Mouse (Mus musculus) hindbrain, postnatal 0 days (tissue): ENCODE results near the gene Camkk2. TPM values are rescaled to one million over a fixed set of nuclear protein-coding genes. Genes with fewer than 3 reads are reported as not detected.
A peak's percentile ranks its signal among the peaks of the same experiment; 100 is the strongest.

Experiments used
- ATAC-seq: fragments of 200-750 bp; cut with Nextera tagmentation; 2 replicates; pipeline ENCODE4 v1.8.0; 2017; ENCODE audit warnings: mild to moderate bottlenecking, moderate TSS enrichment, moderate library complexity
- DNase-seq: peaks from one replicate; pipeline ENCODE4 v3.0.0-alpha.2; 2015; ENCODE audit warnings: low spot score
- H3K27ac ChIP-seq: fragments of 300-500 bp; sonication (generic); 2 replicates; pipeline ENCODE4 v1.5.1; 2014; ENCODE audit warnings: mild to moderate bottlenecking
- H3K27me3 ChIP-seq: fragments of 300-500 bp; sonication (generic); 2 replicates; pipeline ENCODE4 v1.6.1; 2014; ENCODE audit warnings: low read length, mixed read lengths; ENCODE audit not compliant: insufficient read depth
- H3K36me3 ChIP-seq: fragments of 300-500 bp; sonication (generic); 2 replicates; pipeline ENCODE4 v1.6.1; 2014; ENCODE audit warnings: low read length, mixed read lengths; ENCODE audit not compliant: insufficient read depth
- H3K4me1 ChIP-seq: fragments of 300-500 bp; sonication (generic); 2 replicates; pipeline ENCODE4 v1.6.1; 2014; ENCODE audit warnings: antibody characterized with exemption, low read length, mixed read lengths; ENCODE audit not compliant: insufficient read depth
- H3K4me2 ChIP-seq: fragments of 300-500 bp; sonication (generic); 2 replicates; pipeline ENCODE4 v1.6.1; 2014; ENCODE audit warnings: low read depth, mild to moderate bottlenecking, low read length, moderate library complexity, mixed read lengths
- H3K4me3 ChIP-seq: fragments of 300-500 bp; sonication (generic); 2 replicates; pipeline ENCODE4 v1.5.1; 2014; ENCODE audit warnings: low read length
- H3K9ac ChIP-seq: fragments of 300-500 bp; sonication (generic); replicated peaks from 2 replicates; pipeline ENCODE4 v1.6.1; 2014; ENCODE audit warnings: mild to moderate bottlenecking, low read length, moderate library complexity, mixed read lengths
- H3K9me3 ChIP-seq: fragments of 300-500 bp; sonication (generic); 2 replicates; pipeline ENCODE4 v1.6.1; 2016; ENCODE audit warnings: low read length, mixed read lengths
- CTCF ChIP-seq: IDR thresholded peaks from 2 replicates; pipeline ENCODE4 v1.5.1; 2016; ENCODE audit warnings: antibody characterized with exemption, control low read depth, low read depth
- WGBS: fragments of 180-500 bp; shearing (Covaris S2); extraction: QIAGEN DNeasy Blood & Tissue Kit; methylation state at CpG from one replicate; pipeline ENCODE4 v1.1.7; 2014; 5-methylcytosine and 5-hydroxymethylcytosine counted together
- polyA plus RNA-seq: library from polyadenylated mRNA; unstranded; fragments of >200 nt; fragmentation: Nextera tagmentation; extraction: Ambion mirVana; gene quantifications from 2 replicates; pipeline ENCODE4 v1.2.1, GENCODE M21; 2015
- total RNA-seq: library from RNA; depleted of rRNA; stranded (reverse); fragments of >200 nt; gene quantifications from 2 replicates; pipeline ENCODE4 v1.2.3, GENCODE M21; 2014

Gene Camkk2
- total and polyA plus RNA-seq, 2 experiments from 2014 or later, result 61.8 to 112 TPM

GRCm38 (mm10) chr5:122774743-122775611 lies 4.2 kb downstream of the Camkk2 start:
- no peak for TF ChIP-seq CTCF
- 76% methylated on average over 28 of the region's 28 CpGs for WGBS

GRCm38 (mm10) chr5:122773756-122774155 lies 5.5 kb downstream of the Camkk2 start:
- H3K9me3 ChIP-seq, result no peaks in the 10 kb centered on the region
- no peaks in the 10 kb centered on the region for H3K27me3 ChIP-seq
- no peak overlapping the region for H3K4me3 ChIP-seq
- DNase-seq (no peak), ATAC-seq (no peak)
- TF ChIP-seq CTCF, result no peak
- H3K4me1 ChIP-seq, result no peaks in the 10 kb centered on the region
- H3K4me2 ChIP-seq, result no peak overlapping the region
- H3K9ac ChIP-seq, result no peak overlapping the region
- WGBS, result 77% methylated on average over 11 of the region's 11 CpGs
- no peaks in the 10 kb centered on the region for H3K36me3 ChIP-seq
- no peak overlapping the region for H3K27ac ChIP-seq

More at GRCm38 (mm10) chr5:122774743-122775611, 4.2 kb downstream of the Camkk2 start:
- Histone ChIP-seq H3K4me1 (no peaks in the 10 kb centered on the region), H3K4me2 (no peak overlapping the region), H3K9ac (no peak overlapping the region), H3K36me3 (no peaks in the 10 kb centered on the region), H3K27me3 (no peaks in the 10 kb centered on the region), H3K27ac (no peak overlapping the region), H3K4me3 (no peak overlapping the region), H3K9me3 (no peaks in the 10 kb centered on the region)
- ATAC-seq (no peak), DNase-seq (no peak)

DNA sequence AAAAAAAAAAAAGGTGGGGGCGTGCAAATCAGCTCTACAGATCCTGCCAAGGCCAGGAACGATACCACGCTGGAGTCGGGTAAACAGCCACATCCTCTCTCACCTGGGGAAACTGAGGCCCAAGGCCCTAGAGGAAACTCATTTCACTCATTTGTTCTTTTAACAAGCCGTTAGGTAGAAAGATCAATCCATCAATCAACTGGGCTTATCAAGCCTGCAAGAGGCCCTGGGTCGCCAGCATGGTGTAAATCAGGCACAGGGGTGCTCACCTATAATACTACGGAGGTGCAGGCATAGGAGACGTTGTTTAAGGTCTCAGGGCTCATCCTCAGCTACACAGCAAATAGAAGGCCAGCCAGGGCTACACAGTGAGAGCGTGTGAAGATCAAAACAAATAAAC lies 7.8 kb downstream of the Camkk2 start:
- Histone ChIP-seq H3K27me3 (no peaks in the 10 kb centered on the region), H3K4me1 (no peaks in the 10 kb centered on the region), H3K27ac (0 out of 2 replicates have a peak overlapping the region, but pooled peaks have one; percentile 64), H3K36me3 (no peaks in the 10 kb centered on the region), H3K9me3 (no peaks in the 10 kb centered on the region), H3K4me2 (0 out of 2 replicates have a peak overlapping the region, but pooled peaks have one; percentile 0), H3K4me3 (no peak overlapping the region), H3K9ac (no peak overlapping the region)
- ATAC-seq (no peak), DNase-seq (no peak)
- no peak for TF ChIP-seq CTCF
- 80% methylated on average over 9 of the region's 9 CpGs for WGBS

GRCm38 (mm10) chr5:122770806-122771261 lies 8.4 kb downstream of the Camkk2 start:
- H3K27ac ChIP-seq, result peak overlapping the region; percentile 64
- H3K9ac ChIP-seq, result no peak overlapping the region
- no peak overlapping the region for H3K4me3 ChIP-seq
- 0 out of 2 replicates have a peak overlapping the region, but pooled peaks have one; percentile 0 for H3K4me2 ChIP-seq
- 30% methylated on average over 10 of the region's 10 CpGs for WGBS
- no peaks in the 10 kb centered on the region for H3K4me1 ChIP-seq
- no peaks in the 10 kb centered on the region for H3K36me3 ChIP-seq
- ATAC-seq (peak; percentile 67), DNase-seq (peak; percentile 81)
- H3K9me3 ChIP-seq, result no peaks in the 10 kb centered on the region
- H3K27me3 ChIP-seq, result no peaks in the 10 kb centered on the region
- no peak for TF ChIP-seq CTCF

GRCm38 (mm10) chr5:122770304-122770703 lies 8.9 kb downstream of the Camkk2 start:
- DNase-seq (no peak), ATAC-seq (no peak)
- no peaks in the 10 kb centered on the region for H3K9me3 ChIP-seq
- peak overlapping the region; percentile 64; the same call in 1 of the 2 replicates for H3K27ac ChIP-seq
- 50% methylated on average over 7 of the region's 7 CpGs for WGBS
- H3K9ac ChIP-seq, result no peak overlapping the region
- H3K27me3 ChIP-seq, result no peaks in the 10 kb centered on the region
- TF ChIP-seq CTCF, result no peak
- no peaks in the 10 kb centered on the region for H3K36me3 ChIP-seq
- no peak overlapping the region for H3K4me2 ChIP-seq
- no peak overlapping the region for H3K4me3 ChIP-seq
- H3K4me1 ChIP-seq, result no peaks in the 10 kb centered on the region

DNA sequence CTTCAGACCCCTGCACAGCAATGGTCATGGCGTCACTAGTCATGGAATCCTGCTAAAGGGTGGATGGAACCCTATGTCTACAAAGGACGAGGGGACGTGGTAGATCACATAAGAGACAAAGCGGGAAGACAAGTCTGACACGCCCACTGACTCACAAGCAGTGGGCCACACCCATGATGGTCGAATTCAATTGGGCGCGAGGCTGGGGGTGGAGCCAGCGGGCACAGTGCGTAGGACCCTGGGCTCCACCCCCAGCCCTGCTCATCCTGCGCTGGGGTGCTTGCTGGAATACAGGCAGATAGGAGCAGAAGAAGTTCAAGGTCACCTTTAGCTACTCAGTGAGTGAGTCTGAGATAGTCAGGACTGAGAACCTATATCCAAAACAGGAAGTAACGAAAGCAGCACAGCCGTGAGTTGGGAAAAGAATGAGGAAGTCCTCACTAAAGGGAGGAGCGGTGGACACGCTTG lies 10.1 kb downstream of the Camkk2 start:
- ATAC-seq, result no peak
- 90% methylated on average over 15 of the region's 15 CpGs for WGBS

More for the DNA sequence above, 10.1 kb downstream of the Camkk2 start:
- Histone ChIP-seq H3K4me2 (no peak overlapping the region), H3K9ac (no peak overlapping the region), H3K4me3 (no peak overlapping the region), H3K36me3 (no peaks in the 10 kb centered on the region), H3K27me3 (no peaks in the 10 kb centered on the region), H3K4me1 (no peaks in the 10 kb centered on the region), H3K27ac (no peak overlapping the region), H3K9me3 (no peaks in the 10 kb centered on the region)
- TF ChIP-seq CTCF, result no peak
- DNase-seq, result no peak
